Mouse (Mus musculus): ENCODE results near the gene Sytl2. TPM values are rescaled to one million over a fixed set of nuclear protein-coding genes. Genes with fewer than 3 reads are reported as not detected.

The Sytl2 gene
- total and polyA plus RNA-seq, 3 experiments: not detected

DNA sequence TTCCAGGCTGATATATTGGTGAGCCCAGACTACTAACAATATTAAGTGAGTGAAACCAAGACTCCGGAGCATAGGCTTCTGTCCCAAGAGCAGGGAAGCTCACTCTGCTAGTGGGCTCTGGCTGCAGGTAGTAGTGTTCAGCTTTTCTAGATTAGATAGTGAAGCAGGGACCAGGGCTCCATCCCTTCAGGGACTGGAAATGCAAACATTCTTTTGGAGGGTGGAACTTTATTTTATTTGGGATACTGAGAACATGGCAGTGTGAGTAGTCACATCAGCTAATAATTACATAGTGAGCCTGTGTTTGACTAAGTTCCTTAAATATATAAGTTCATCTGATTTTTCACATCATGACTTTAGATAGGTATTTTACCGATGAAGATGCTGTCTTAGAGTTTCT is 14.8 kb downstream of the Sytl2 start:
- TF ChIP-seq MAX (IDR thresholded peaks at IDR 0.05; ENCODE audit: low read length) (no peak), ZKSCAN1 (IDR thresholded peaks at IDR 0.05; ENCODE audit: low read depth, low read length) (no peak), ZC3H11A (IDR thresholded peaks at IDR 0.05; ENCODE audit: low read depth, low read length) (no peak), RAD21 (IDR thresholded peaks at IDR 0.05; ENCODE audit: low read depth, low read length) (no peak), MAFK (IDR thresholded peaks at IDR 0.05; ENCODE audit: borderline replicate concordance, low read depth, low read length) (no peak), POLR2AphosphoS2 (IDR thresholded peaks at IDR 0.05; ENCODE audit: low read length) (no peak), GATA1 (IDR thresholded peaks at IDR 0.05; ENCODE audit: low read depth, low read length) (no peak)
- Histone ChIP-seq H3K27me3 (ENCODE audit: control insufficient read depth in 1 of 2, insufficient read depth in 2 of 2, low read length in 2 of 2) (no peaks in the 10 kb centered on the region), H3K36me3 (ENCODE audit: control insufficient read depth in 1 of 2, insufficient read depth in 2 of 2, low read length in 2 of 2) (no peaks in the 10 kb centered on the region), H3K4me3 (ENCODE audit: control insufficient read depth in 1 of 2, insufficient read depth in 1 of 2, low read depth in 2 of 2, low read length in 2 of 2) (no peak overlapping the region), H3K27ac (ENCODE audit: control insufficient read depth, low read depth, low read length) (no peak overlapping the region), H3K9me3 (replicated peaks; ENCODE audit: insufficient read depth, low read length) (no peaks in the 10 kb centered on the region), H3K4me1 (ENCODE audit: control insufficient read depth in 1 of 2, insufficient read depth in 2 of 2, low read length in 2 of 2) (no peaks in the 10 kb centered on the region), H3K9ac (ENCODE audit: control insufficient read depth, low read depth, low read length, poor library complexity, severe bottlenecking) (no peak overlapping the region), H3K79me2 (ENCODE audit: control insufficient read depth, insufficient read depth, low read length, poor library complexity) (no peaks in the 10 kb centered on the region)
- DNase-seq (ENCODE audit: low read depth, low spot score): no peak

GRCm38 (mm10) chr7:90319446-90319845 is 17.4 kb downstream of the Sytl2 start:
- Histone ChIP-seq H3K9ac (ENCODE audit: control insufficient read depth, low read depth, low read length, poor library complexity, severe bottlenecking) (no peak overlapping the region), H3K36me3 (ENCODE audit: control insufficient read depth in 1 of 2, insufficient read depth in 2 of 2, low read length in 2 of 2) (no peaks in the 10 kb centered on the region), H3K4me3 (ENCODE audit: control insufficient read depth in 1 of 2, insufficient read depth in 1 of 2, low read depth in 2 of 2, low read length in 2 of 2) (no peak overlapping the region), H3K9me3 (replicated peaks; ENCODE audit: insufficient read depth, low read length) (no peaks in the 10 kb centered on the region), H3K4me1 (ENCODE audit: control insufficient read depth in 1 of 2, insufficient read depth in 2 of 2, low read length in 2 of 2) (no peaks in the 10 kb centered on the region), H3K27me3 (ENCODE audit: control insufficient read depth in 1 of 2, insufficient read depth in 2 of 2, low read length in 2 of 2) (no peaks in the 10 kb centered on the region), H3K79me2 (ENCODE audit: control insufficient read depth, insufficient read depth, low read length, poor library complexity) (no peaks in the 10 kb centered on the region), H3K27ac (ENCODE audit: control insufficient read depth, low read depth, low read length) (no peak overlapping the region)
- no peak for DNase-seq (ENCODE audit: low read depth, low spot score)
- no peak for TF ChIP-seq MAX (IDR thresholded peaks at IDR 0.05; ENCODE audit: low read length)
- no peak for TF ChIP-seq MAZ (IDR thresholded peaks at IDR 0.05; ENCODE audit: low read depth, low read length)
- TF ChIP-seq CHD2 (IDR thresholded peaks at IDR 0.05; ENCODE audit: low read length): no peak
- no peak for TF ChIP-seq ELF1 (IDR thresholded peaks at IDR 0.05; ENCODE audit: low read depth, low read length)
- no peak for TF ChIP-seq POLR2AphosphoS5 (IDR thresholded peaks at IDR 0.05; ENCODE audit: borderline replicate concordance, low read depth, low read length)
- no peak for TF ChIP-seq ZKSCAN1 (IDR thresholded peaks at IDR 0.05; ENCODE audit: low read depth, low read length)

DNA sequence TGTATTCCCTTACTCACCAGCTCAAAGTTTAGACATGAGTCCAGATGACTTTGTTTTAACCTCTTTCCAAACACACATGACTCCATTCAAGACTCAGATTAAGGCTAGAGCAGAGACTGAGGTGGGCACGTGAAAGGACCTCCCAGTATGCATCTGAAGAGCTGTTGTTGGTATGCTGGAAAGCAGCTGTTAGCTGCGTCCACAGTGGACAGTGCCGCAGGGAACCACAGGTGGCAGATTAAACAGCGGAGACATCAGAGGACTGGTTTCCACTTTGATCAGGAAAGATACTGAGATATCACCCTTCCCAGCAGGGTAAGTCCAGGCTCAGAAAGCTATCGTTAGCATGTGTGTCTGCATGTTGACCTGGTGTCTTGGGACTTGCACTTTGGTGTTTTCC is 18.1 kb downstream of the Sytl2 start:
- Histone ChIP-seq H3K9me3 (replicated peaks; ENCODE audit: insufficient read depth, low read length) (no peaks in the 10 kb centered on the region), H3K79me2 (ENCODE audit: control insufficient read depth, insufficient read depth, low read length, poor library complexity) (no peaks in the 10 kb centered on the region), H3K4me3 (ENCODE audit: control insufficient read depth in 1 of 2, insufficient read depth in 1 of 2, low read depth in 2 of 2, low read length in 2 of 2) (no peak overlapping the region), H3K27ac (ENCODE audit: control insufficient read depth, low read depth, low read length) (no peak overlapping the region), H3K27me3 (ENCODE audit: control insufficient read depth in 1 of 2, insufficient read depth in 2 of 2, low read length in 2 of 2) (no peaks in the 10 kb centered on the region), H3K36me3 (ENCODE audit: control insufficient read depth in 1 of 2, insufficient read depth in 2 of 2, low read length in 2 of 2) (no peaks in the 10 kb centered on the region), H3K9ac (ENCODE audit: control insufficient read depth, low read depth, low read length, poor library complexity, severe bottlenecking) (no peak overlapping the region), H3K4me1 (ENCODE audit: control insufficient read depth in 1 of 2, insufficient read depth in 2 of 2, low read length in 2 of 2) (no peaks in the 10 kb centered on the region)
- no peak for DNase-seq (ENCODE audit: low read depth, low spot score)
- TF ChIP-seq ETS1 (IDR thresholded peaks at IDR 0.05; ENCODE audit: low read depth, low read length): no peak
- no peak for TF ChIP-seq TCF12 (IDR thresholded peaks at IDR 0.05; ENCODE audit: low read depth, low read length)
